Mouse (Mus musculus) small intestine, adult 2 months (tissue): ENCODE measurements around the gene Smim4. TPM values are rescaled to one million over a fixed set of nuclear protein-coding genes. Genes with fewer than 3 reads are reported as not detected.

Experiments used
- H3K27ac ChIP-seq: fragments of 200-500 bp; 2 replicates; pipeline ENCODE4 v1.5.1; 2012; ENCODE audit warnings: low read depth, low read length, control low read depth, inconsistent platforms; ENCODE audit not compliant: insufficient read depth
- H3K27me3 ChIP-seq: fragments of 200-500 bp; 2 replicates; pipeline ENCODE4 v1.6.1; 2012; ENCODE audit warnings: mild to moderate bottlenecking, moderate library complexity, low read length, inconsistent platforms; ENCODE audit not compliant: control insufficient read depth, insufficient read depth
- H3K36me3 ChIP-seq: fragments of 200-500 bp; 2 replicates; pipeline ENCODE4 v1.6.1; 2012; ENCODE audit warnings: mild to moderate bottlenecking, low read length, control low read depth, inconsistent platforms; ENCODE audit not compliant: control insufficient read depth, insufficient read depth
- H3K4me1 ChIP-seq: fragments of 200-500 bp; 2 replicates; pipeline ENCODE4 v1.6.1; 2012; ENCODE audit warnings: low read length, inconsistent platforms, mixed read lengths; ENCODE audit not compliant: control insufficient read depth, insufficient read depth, insufficient read length
- H3K4me3 ChIP-seq: fragments of 200-500 bp; 2 replicates; pipeline ENCODE4 v1.5.1; 2012; ENCODE audit warnings: low read depth, mild to moderate bottlenecking, control low read depth, inconsistent platforms, low read length, moderate library complexity
- CTCF ChIP-seq: fragments of 200-500 bp; IDR thresholded peaks from 2 replicates; pipeline ENCODE4 v1.5.1; 2012; ENCODE audit warnings: low read depth, mild to moderate bottlenecking, control low read depth, inconsistent platforms, low read length, moderate library complexity, mixed read lengths; ENCODE audit not compliant: insufficient replicate concordance, insufficient read length; ENCODE audit errors: extremely low read depth
- POLR2A ChIP-seq: fragments of 200-500 bp; IDR thresholded peaks from 2 replicates; pipeline ENCODE4 v1.6.1; 2012; ENCODE audit warnings: low read depth, mild to moderate bottlenecking, control low read depth, inconsistent platforms, low read length, moderate library complexity
- WGBS: fragments of 180-500 bp; shearing (Covaris S2); methylation state at CpG from one replicate; pipeline ENCODE4 v1.1.7; 2018; 5-methylcytosine and 5-hydroxymethylcytosine counted together
- polyA plus RNA-seq: library from polyadenylated mRNA; depleted of rRNA; stranded (reverse); fragments of >200 nt; gene quantifications from 2 replicates; pipeline ENCODE4 v1.2.3, GENCODE M21; 2012

Gene Smim4
- polyA plus RNA-seq, 1 experiment, result 37.3 TPM

- Histone ChIP-seq H3K27me3 (no peaks in the 10 kb centered on the region), H3K4me1 (peaks cover 9% of the 10 kb centered on the region), H3K27ac (no peak overlapping the region), H3K4me3 (no peak overlapping the region), H3K36me3 (no peaks in the 10 kb centered on the region)
- WGBS, result 75% methylated on average over 10 of the region's 10 CpGs
- TF ChIP-seq POLR2A, result no peak
- TF ChIP-seq CTCF, result no peak
Measured at GRCm38 (mm10) chr14:31161638-31162037, 32.9 kb upstream of the Smim4 start.

GRCm38 (mm10) chr14:31161191-31161590, 32.4 kb upstream of the Smim4 start:
- 77% methylated on average over 7 of the region's 7 CpGs for WGBS
- H3K36me3 ChIP-seq, result no peaks in the 10 kb centered on the region
- no peak overlapping the region for H3K4me3 ChIP-seq
- TF ChIP-seq POLR2A (no peak), CTCF (no peak)
- H3K4me1 ChIP-seq, result peaks cover 9% of the 10 kb centered on the region
- H3K27me3 ChIP-seq, result no peaks in the 10 kb centered on the region
- H3K27ac ChIP-seq, result no peak overlapping the region

GRCm38 (mm10) chr14:31160196-31161150, 31.7 kb upstream of the Smim4 start:
- H3K4me3 ChIP-seq, result peak overlapping the region; percentile 61
- WGBS, result 39% methylated on average over 27 of the region's 27 CpGs
- no peaks in the 10 kb centered on the region for H3K27me3 ChIP-seq
- peaks cover 9% of the 10 kb centered on the region for H3K4me1 ChIP-seq
- no peak for TF ChIP-seq CTCF
- no peak for TF ChIP-seq POLR2A
- peak overlapping the region; percentile 58 for H3K27ac ChIP-seq
- H3K36me3 ChIP-seq, result no peaks in the 10 kb centered on the region

DNA sequence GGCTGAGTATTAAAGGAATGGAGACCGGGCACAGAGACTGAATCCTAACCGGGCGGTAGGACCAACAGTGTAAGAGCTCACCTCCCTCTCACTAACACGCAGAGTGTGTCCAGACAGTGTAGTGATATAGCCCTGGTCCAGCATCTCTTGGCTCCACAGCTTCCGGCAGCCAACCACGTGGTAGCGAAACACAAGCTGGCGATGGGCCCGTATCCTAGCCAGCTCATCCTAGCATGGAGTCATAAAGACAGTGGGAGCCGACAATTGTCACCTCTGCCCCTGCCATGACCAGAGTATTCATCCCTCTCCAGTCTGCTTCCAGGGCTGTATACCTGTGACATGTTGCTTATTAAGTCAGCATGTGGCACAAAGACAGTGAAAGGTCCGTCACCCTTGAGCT, 16.9 kb upstream of the Smim4 start:
- no peak for TF ChIP-seq POLR2A
- no peak for TF ChIP-seq CTCF
- no peaks in the 10 kb centered on the region; the same call in 1 of the 2 replicates for H3K36me3 ChIP-seq
- no peak overlapping the region for H3K4me3 ChIP-seq
- WGBS, result 86% methylated on average over 11 of the region's 11 CpGs
- H3K4me1 ChIP-seq, result no peaks in the 10 kb centered on the region
- no peaks in the 10 kb centered on the region for H3K27me3 ChIP-seq
- no peak overlapping the region for H3K27ac ChIP-seq

DNA sequence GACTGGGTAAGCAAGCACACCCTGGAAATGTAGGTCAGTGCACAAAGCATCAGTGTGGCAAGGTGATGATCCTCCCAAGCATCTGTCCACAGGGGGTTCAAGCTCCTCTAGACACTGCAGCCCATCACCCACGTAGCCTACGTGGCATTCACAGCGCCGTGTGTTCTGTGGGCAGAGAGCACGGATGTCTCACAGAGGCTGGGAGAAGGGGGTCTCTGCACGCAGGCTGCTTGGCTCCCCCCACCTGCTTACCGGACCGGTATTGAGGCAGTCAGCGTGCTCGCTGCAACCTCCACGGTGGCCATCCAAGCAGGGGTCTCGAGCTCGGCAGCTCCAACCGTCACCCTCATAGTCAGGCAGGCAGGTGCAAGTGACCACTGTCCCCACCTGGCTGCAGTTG, 12.3 kb upstream of the Smim4 start:
- Histone ChIP-seq H3K4me3 (no peak overlapping the region), H3K4me1 (no peaks in the 10 kb centered on the region; the same call in 1 of the 2 replicates), H3K27me3 (no peaks in the 10 kb centered on the region), H3K36me3 (no peaks in the 10 kb centered on the region; the same call in none of the 2 replicates), H3K27ac (no peak overlapping the region)
- TF ChIP-seq POLR2A (no peak), CTCF (no peak)
- 94% methylated on average over 14 of the region's 14 CpGs for WGBS

DNA sequence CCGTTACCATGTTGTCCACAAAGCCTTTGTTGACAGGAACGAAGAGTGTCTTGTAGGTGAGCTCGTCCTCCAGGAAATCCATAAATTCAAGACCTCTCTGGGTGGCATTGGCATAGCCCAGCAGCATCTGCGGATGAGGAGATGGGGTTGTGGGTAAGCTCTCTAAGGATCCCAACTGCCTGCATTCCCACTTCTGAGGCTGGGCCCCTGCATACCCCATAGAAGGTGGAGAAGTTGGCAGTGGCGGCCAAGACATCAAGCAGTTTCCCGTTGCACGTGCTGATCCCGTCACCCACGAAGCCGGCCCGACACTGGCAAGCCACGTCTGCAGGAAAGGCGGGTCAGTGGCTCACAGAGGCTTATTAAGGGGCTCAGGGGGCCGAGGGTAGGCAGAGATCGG, 11.4 kb upstream of the Smim4 start:
- TF ChIP-seq CTCF (no peak), POLR2A (no peak)
- H3K4me1 ChIP-seq, result no peaks in the 10 kb centered on the region; the same call in 1 of the 2 replicates
- no peaks in the 10 kb centered on the region; the same call in none of the 2 replicates for H3K36me3 ChIP-seq
- H3K27ac ChIP-seq, result no peak overlapping the region
- WGBS, result 88% methylated on average over 15 of the region's 15 CpGs
- H3K27me3 ChIP-seq, result no peaks in the 10 kb centered on the region
- no peak overlapping the region for H3K4me3 ChIP-seq

DNA sequence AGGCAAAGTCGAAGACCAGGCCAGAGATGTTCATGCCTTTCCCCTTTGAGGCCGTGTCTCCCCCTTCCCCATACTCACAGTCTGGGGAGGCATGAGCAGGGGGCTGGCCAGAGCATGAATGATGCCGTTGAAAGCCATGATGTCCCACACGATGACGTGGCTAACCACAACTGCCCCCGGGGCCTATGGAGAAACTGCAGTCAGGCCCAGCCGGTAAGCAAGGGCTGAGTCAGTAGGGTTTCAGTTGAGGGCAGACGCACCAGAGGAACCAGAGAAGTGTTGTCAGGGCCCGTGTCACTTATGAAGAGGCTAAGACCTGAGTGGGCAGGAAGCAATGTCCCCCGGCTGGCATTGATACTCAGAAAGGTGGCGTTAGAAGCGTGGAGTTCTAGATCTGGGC, 10.9 kb upstream of the Smim4 start:
- H3K27ac ChIP-seq, result no peak overlapping the region
- no peaks in the 10 kb centered on the region; the same call in 1 of the 2 replicates for H3K4me1 ChIP-seq
- no peaks in the 10 kb centered on the region for H3K27me3 ChIP-seq
- no peak overlapping the region for H3K4me3 ChIP-seq
- H3K36me3 ChIP-seq, result no peaks in the 10 kb centered on the region; the same call in none of the 2 replicates
- TF ChIP-seq CTCF, result no peak
- no peak for TF ChIP-seq POLR2A
- 82% methylated on average over 12 of the region's 12 CpGs for WGBS
